Mouse (Mus musculus): ENCODE measurements at regions not wholly inside any gene's neighbourhood (a gene's known extent, or its start where the extent isn't known, plus 50 kb on each side); places are given as distances from the start of the nearest gene placed in this dataset.

GRCm38 (mm10) chr10:48066986-48067385 lies 1721.6 kb downstream of the Grik2 start:
- no peaks in the 10 kb centered on the region for H3K27me3 ChIP-seq (ENCODE audit: control insufficient read depth, insufficient read depth, low read length)
- no peak overlapping the region for H3K27ac ChIP-seq (ENCODE audit: low read depth, low read length)
- WGBS = 70% methylated on average over 1 of the region's 1 CpGs
- no peak overlapping the region for H3K4me2 ChIP-seq (ENCODE audit: low read depth, low read length, severe bottlenecking)
- no peak overlapping the region for H3K9ac ChIP-seq (ENCODE audit: low read length)
- no peaks in the 10 kb centered on the region for H3K9me3 ChIP-seq (ENCODE audit: control insufficient read depth, low read length)
- no peaks in the 10 kb centered on the region for H3K4me1 ChIP-seq (replicated peaks; ENCODE audit: control insufficient read depth, insufficient read depth, low read length)
- H3K36me3 ChIP-seq (ENCODE audit: control insufficient read depth, insufficient read depth, low read length) = no peaks in the 10 kb centered on the region
- H3K4me3 ChIP-seq (ENCODE audit: low read depth, low read length) = no peak overlapping the region
- ATAC-seq (replicated peaks; ENCODE audit: low FRiP score) (no peak), DNase-seq (ENCODE audit: low spot score) (no peak)

- H3K9me3 ChIP-seq (ENCODE audit: control insufficient read depth, low read length) = no peaks in the 10 kb centered on the region
- DNase-seq (ENCODE audit: low spot score) = no peak
- WGBS = 77% methylated on average over 1 of the region's 1 CpGs
These were observed 1761.3 kb downstream of the Grik2 start for GRCm38 (mm10) chr10:48027296-48027695.

GRCm38 (mm10) chr10:47991328-47992044 lies 1797.1 kb downstream of the Grik2 start:
- peak overlapping the region; percentile 25; the same call in 1 of the 2 replicates for H3K27ac ChIP-seq (ENCODE audit: low read depth, low read length)
- no peak for DNase-seq (ENCODE audit: low spot score)

More at GRCm38 (mm10) chr10:48027296-48027695, 1761.3 kb downstream of the Grik2 start:
- no peaks in the 10 kb centered on the region for H3K36me3 ChIP-seq (ENCODE audit: control insufficient read depth, insufficient read depth, low read length)
- no peak overlapping the region for H3K9ac ChIP-seq (ENCODE audit: low read length)
- ATAC-seq (replicated peaks; ENCODE audit: low FRiP score) = no peak
- H3K27me3 ChIP-seq (ENCODE audit: control insufficient read depth, insufficient read depth, low read length) = no peaks in the 10 kb centered on the region
- H3K27ac ChIP-seq (ENCODE audit: low read depth, low read length) = no peak overlapping the region
- H3K4me3 ChIP-seq (ENCODE audit: low read depth, low read length) = no peak overlapping the region
- H3K4me2 ChIP-seq (ENCODE audit: low read depth, low read length, severe bottlenecking) = no peak overlapping the region
- no peaks in the 10 kb centered on the region for H3K4me1 ChIP-seq (replicated peaks; ENCODE audit: control insufficient read depth, insufficient read depth, low read length)

GRCm38 (mm10) chr10:47979028-47979427 lies 1809.5 kb downstream of the Grik2 start:
- Histone ChIP-seq H3K9me3 (ENCODE audit: control insufficient read depth, low read length) (no peaks in the 10 kb centered on the region), H3K27me3 (ENCODE audit: control insufficient read depth, insufficient read depth, low read length) (no peaks in the 10 kb centered on the region), H3K4me1 (replicated peaks; ENCODE audit: control insufficient read depth, insufficient read depth, low read length) (no peaks in the 10 kb centered on the region), H3K36me3 (ENCODE audit: control insufficient read depth, insufficient read depth, low read length) (no peaks in the 10 kb centered on the region), H3K4me3 (ENCODE audit: low read depth, low read length) (no peak overlapping the region), H3K27ac (ENCODE audit: low read depth, low read length) (no peak overlapping the region), H3K9ac (ENCODE audit: low read length) (no peak overlapping the region), H3K4me2 (ENCODE audit: low read depth, low read length, severe bottlenecking) (no peak overlapping the region)
- no peak for DNase-seq (ENCODE audit: low spot score)
- no peak for ATAC-seq (replicated peaks; ENCODE audit: low FRiP score)

More at GRCm38 (mm10) chr10:47991328-47992044, 1797.1 kb downstream of the Grik2 start:
- ATAC-seq (replicated peaks; ENCODE audit: low FRiP score) = peak; percentile 91
- Histone ChIP-seq H3K27me3 (ENCODE audit: control insufficient read depth, insufficient read depth, low read length) (no peaks in the 10 kb centered on the region), H3K9ac (ENCODE audit: low read length) (no peak overlapping the region), H3K4me2 (ENCODE audit: low read depth, low read length, severe bottlenecking) (no peak overlapping the region), H3K36me3 (ENCODE audit: control insufficient read depth, insufficient read depth, low read length) (no peaks in the 10 kb centered on the region), H3K9me3 (ENCODE audit: control insufficient read depth, low read length) (no peaks in the 10 kb centered on the region), H3K4me1 (replicated peaks; ENCODE audit: control insufficient read depth, insufficient read depth, low read length) (no peaks in the 10 kb centered on the region), H3K4me3 (ENCODE audit: low read depth, low read length) (no peak overlapping the region)
- WGBS = 46% methylated on average over 4 of the region's 4 CpGs

Data from forebrain, embryonic 11.5 days (tissue).